Mouse (Mus musculus) adrenal gland, postnatal 4 days (tissue): ENCODE results near the gene Extl2. TPM values are rescaled to one million over a fixed set of nuclear protein-coding genes. Genes with fewer than 3 reads are reported as not detected.
A peak's percentile ranks its signal among the peaks of the same experiment; 100 is the strongest.

Experiments used
- DNase-seq, 2 experiments: peaks; one replicate each; pipeline ENCODE4 v3.0.0; 2021 to 2022; ENCODE audit warnings: low spot score in 2 of 2, mixed read lengths in 2 of 2
- long read RNA-seq, 2 experiments: library from polyadenylated mRNA; stranded (forward); transcript quantifications; one replicate each; pipeline ENCODE4 v2.0.0; 2021
- total RNA-seq, 2 experiments: library from RNA; stranded (reverse); gene quantifications; 2 replicates each; pipeline ENCODE4 v1.2.3; 2021

Gene Extl2
- total RNA-seq: 10 to 100 TPM; 26.1 to 35.4 TPM
- long read RNA-seq, experiment 1, transcript Extl2-203 (5 exons, 2,840 nt): major isoform, 8 of 19 reads
- long read RNA-seq, experiment 1, transcript Extl2-201 (5 exons, 3,000 nt): minor isoform, 7 of 19 reads
- long read RNA-seq, experiment 1, partial matches to known transcripts: 2 of 19 reads
- long read RNA-seq, experiment 1, other reads (novel, unspliced or antisense): 2 of 19 reads
- long read RNA-seq, experiment 2, transcript Extl2-201 (5 exons, 3,000 nt): major isoform, 28 of 58 reads
- long read RNA-seq, experiment 2, transcript Extl2-203 (5 exons, 2,840 nt): minor isoform, 22 of 58 reads
- long read RNA-seq, experiment 2, partial matches to known transcripts: 5 of 58 reads
- long read RNA-seq, experiment 2, other reads (novel, unspliced or antisense): 3 of 58 reads

GRCm38 (mm10) chr3:116006978-116007940 is at the start of gene Extl2, which contains the start of gene Slc30a7:
Gene Extl2, plus strand, starts transcription at chr3:116007462.
Gene Slc30a7, minus strand, starts transcription at chr3:116007406.
- peak; percentile 81 to 82 for DNase-seq

- DNase-seq: no peak
Measured at GRCm38 (mm10) chr3:115961311-115962027, 45.8 kb upstream of the Extl2 start.

- no peak for DNase-seq
Measured at GRCm38 (mm10) chr3:115962028-115962415, 45.2 kb upstream of the Extl2 start.

GRCm38 (mm10) chr3:115963597-115963996 is 43.7 kb upstream of the Extl2 start:
- no peak for DNase-seq

- DNase-seq: no peak
Measured at GRCm38 (mm10) chr3:115964071-115964470, 43.2 kb upstream of the Extl2 start.

- no peak for DNase-seq
Measured at GRCm38 (mm10) chr3:115968745-115969530, 38.3 kb upstream of the Extl2 start.

- no peak for DNase-seq
Measured at GRCm38 (mm10) chr3:115971045-115971785, 36.0 kb upstream of the Extl2 start.

GRCm38 (mm10) chr3:115971891-115972646 is 35.2 kb upstream of the Extl2 start:
- DNase-seq: no peak

GRCm38 (mm10) chr3:115974228-115974627 is 33.0 kb upstream of the Extl2 start:
- DNase-seq: no peak

- DNase-seq: no peak
Measured at GRCm38 (mm10) chr3:115974995-115975394, 32.3 kb upstream of the Extl2 start.

GRCm38 (mm10) chr3:115979000-115979399 is 28.3 kb upstream of the Extl2 start:
- DNase-seq: no peak

GRCm38 (mm10) chr3:115983217-115983616 is 24.0 kb upstream of the Extl2 start:
- no peak for DNase-seq

GRCm38 (mm10) chr3:115984653-115985052 is 22.6 kb upstream of the Extl2 start:
- no peak for DNase-seq

- DNase-seq: peak in 1 of 2 experiments; percentile 8
Measured at GRCm38 (mm10) chr3:115985183-115985892, 21.9 kb upstream of the Extl2 start.

- DNase-seq: no peak
Measured at GRCm38 (mm10) chr3:115992103-115992502, 15.2 kb upstream of the Extl2 start.

GRCm38 (mm10) chr3:115992588-115992987 is 14.7 kb upstream of the Extl2 start:
- DNase-seq: no peak

- no peak for DNase-seq
Measured at GRCm38 (mm10) chr3:115993025-115993424, 14.2 kb upstream of the Extl2 start.

GRCm38 (mm10) chr3:115996929-115997328 is 10.3 kb upstream of the Extl2 start:
- DNase-seq: no peak
